Mouse (Mus musculus) natural killer cell, adult 2 months (primary cell): ENCODE measurements around the gene Snapin.
A peak's percentile ranks its signal among the peaks of the same experiment; 100 is the strongest.

Source experiments
- DNase-seq, 2 experiments: peaks; one replicate each; pipeline ENCODE4 v3.0.0; 2022; ENCODE audit warnings: low spot score in 2 of 2

Gene Snapin

DNA sequence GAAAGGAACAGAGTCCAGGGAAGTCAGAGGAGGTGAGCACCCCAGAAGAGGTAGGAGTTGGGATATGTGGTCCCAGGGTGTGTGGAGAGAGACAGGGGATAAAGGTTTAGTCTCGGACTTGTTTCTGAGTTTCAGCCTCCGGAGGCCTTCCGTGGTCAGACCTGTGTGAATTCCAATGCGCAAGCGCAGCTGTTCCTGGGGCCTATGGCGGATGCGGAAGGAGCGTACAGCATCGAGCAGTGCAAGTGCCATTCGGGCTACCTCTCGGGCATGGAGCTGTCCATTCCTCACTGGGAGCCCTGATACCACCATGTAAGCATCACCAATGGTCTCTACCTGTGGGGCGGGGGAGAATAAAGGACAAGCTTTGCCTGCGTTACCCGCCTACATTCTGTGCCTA lies 35.9 kb downstream of the Snapin start:
- no peak for DNase-seq

GRCm38 (mm10) chr3:90451396-90452095 lies 39.3 kb downstream of the Snapin start:
- no peak for DNase-seq

- DNase-seq = no peak
Observed at GRCm38 (mm10) chr3:90450874-90451273, 40.0 kb downstream of the Snapin start.

DNA sequence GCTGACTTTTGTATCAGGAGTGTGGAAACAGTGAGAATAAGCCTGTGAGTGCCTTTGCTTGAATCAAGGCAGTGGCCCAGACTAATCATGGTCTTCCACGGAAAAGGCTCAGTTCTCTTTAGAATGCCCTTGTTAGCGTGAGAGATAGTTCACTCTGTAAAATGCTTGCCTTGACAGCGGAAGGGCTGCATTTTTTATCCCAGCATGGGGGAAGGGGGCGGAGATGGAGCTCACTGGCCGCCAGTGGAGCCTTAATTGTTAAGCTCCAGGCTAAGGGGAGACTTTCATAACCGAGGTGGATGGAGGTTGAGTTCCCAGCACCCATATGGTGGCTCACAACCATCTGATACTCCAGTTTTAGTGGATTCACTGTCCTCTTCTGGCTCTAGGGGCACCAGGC lies 42.2 kb downstream of the Snapin start:
- DNase-seq = no peak

- DNase-seq = no peak
Observed at GRCm38 (mm10) chr3:90447123-90447494, 43.7 kb downstream of the Snapin start.

GRCm38 (mm10) chr3:90446389-90447122 lies 44.3 kb downstream of the Snapin start:
- DNase-seq = peak; percentile 24 to 26

DNA sequence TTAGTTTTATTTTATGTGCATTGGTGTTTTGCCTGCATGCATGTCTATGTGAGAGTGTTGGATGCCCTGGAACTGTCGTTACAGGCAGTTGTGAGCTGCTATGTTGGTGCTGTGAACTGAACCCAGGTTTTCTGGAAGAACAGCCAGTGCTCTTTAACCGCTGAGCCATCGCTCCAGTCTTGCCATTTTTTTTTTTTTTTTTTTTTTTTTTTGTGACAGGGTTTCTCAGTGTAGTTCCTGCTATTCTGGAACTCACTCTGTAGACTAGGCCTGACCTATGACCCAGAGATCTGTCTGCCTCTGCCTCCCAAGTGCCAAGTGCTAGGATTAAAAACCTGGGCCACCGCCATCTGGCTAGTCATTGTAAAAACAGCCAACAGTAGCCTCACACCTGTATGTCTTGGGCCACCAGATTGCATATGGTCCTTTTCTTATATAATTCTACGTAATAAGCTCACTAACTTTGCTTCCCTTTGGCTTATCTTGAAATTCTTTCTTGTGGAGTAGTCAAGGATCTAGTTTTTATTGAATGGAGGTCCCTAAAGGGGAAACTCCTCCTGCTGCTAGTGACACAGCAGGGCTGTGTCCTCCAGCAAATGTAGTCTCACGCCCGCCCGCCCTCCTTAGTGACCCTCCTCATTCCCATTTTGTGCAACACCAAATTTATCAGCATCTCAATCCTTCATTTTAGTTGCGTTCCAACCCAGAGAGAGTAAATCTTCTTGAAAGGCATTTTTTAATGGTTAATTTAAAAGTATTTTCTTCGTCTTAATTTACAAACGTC lies 45.2 kb downstream of the Snapin start:
- DNase-seq = no peak

DNA sequence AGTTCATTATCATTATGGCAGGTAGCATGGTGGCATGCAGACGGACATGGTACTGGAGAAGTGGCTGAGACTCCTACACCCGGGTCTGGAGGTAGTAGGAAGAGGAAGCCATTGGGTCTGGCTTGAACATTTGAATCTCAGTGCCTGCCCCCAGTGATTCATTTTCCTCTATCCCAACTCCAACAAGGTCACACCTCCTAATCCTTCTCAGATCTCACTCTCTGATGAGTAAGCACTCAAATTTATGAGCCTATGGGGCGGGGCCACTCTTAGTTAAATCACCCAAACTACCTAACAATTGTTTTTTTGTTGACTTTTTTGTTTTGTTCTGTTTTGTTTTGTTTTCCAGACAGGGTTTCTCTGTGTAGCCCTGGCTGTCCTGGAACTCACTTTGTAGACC lies 46.9 kb downstream of the Snapin start:
- DNase-seq = no peak

GRCm38 (mm10) chr3:90440756-90441155 lies 50.1 kb downstream of the Snapin start:
- no peak for DNase-seq
